Mouse (Mus musculus) heart, embryonic 16.5 days (tissue): ENCODE results near the gene Pola2. TPM values are rescaled to one million over a fixed set of nuclear protein-coding genes. Genes with fewer than 3 reads are reported as not detected.

Source experiments
- ATAC-seq: fragments of 200-750 bp; cut with Nextera tagmentation; replicated peaks from 2 replicates; pipeline ENCODE4 v1.8.0; 2017; ENCODE audit warnings: moderate number of reproducible peaks; ENCODE audit not compliant: insufficient read depth, low FRiP score; ENCODE audit errors: extremely low read depth
- H3K27ac ChIP-seq: fragments of 300-500 bp; sonication (generic); 2 replicates; pipeline ENCODE4 v1.5.1; 2014; ENCODE audit warnings: mild to moderate bottlenecking, low read length, control low read depth, moderate library complexity
- H3K27me3 ChIP-seq: fragments of 300-500 bp; sonication (generic); 2 replicates; pipeline ENCODE4 v1.6.1; 2014; ENCODE audit warnings: low read length, mixed read lengths; ENCODE audit not compliant: control insufficient read depth, insufficient read depth
- H3K36me3 ChIP-seq: fragments of 300-500 bp; sonication (generic); 2 replicates; pipeline ENCODE4 v1.6.1; 2014; ENCODE audit not compliant: control insufficient read depth, insufficient read depth
- H3K4me1 ChIP-seq: fragments of 300-500 bp; sonication (generic); 2 replicates; pipeline ENCODE4 v1.6.1; 2014; ENCODE audit warnings: low read length, mixed read lengths; ENCODE audit not compliant: control insufficient read depth, insufficient read depth
- H3K4me2 ChIP-seq: fragments of 300-500 bp; sonication (generic); 2 replicates; pipeline ENCODE4 v1.6.1; 2014; ENCODE audit warnings: low read depth, mild to moderate bottlenecking, control low read depth, low read length
- H3K4me3 ChIP-seq: fragments of 300-500 bp; sonication (generic); 2 replicates; pipeline ENCODE4 v1.5.1; 2014; ENCODE audit warnings: mild to moderate bottlenecking, control low read depth, low read length
- H3K9ac ChIP-seq: fragments of 300-500 bp; sonication (generic); 2 replicates; pipeline ENCODE4 v1.6.1; 2014; ENCODE audit warnings: low read length, control low read depth
- H3K9me3 ChIP-seq: fragments of 300-500 bp; sonication (generic); replicated peaks from 2 replicates; pipeline ENCODE4 v1.6.1; 2016; ENCODE audit warnings: low read length; ENCODE audit not compliant: control insufficient read depth
- WGBS: fragments of 180-500 bp; shearing (Covaris S2); extraction: QIAGEN DNeasy Blood & Tissue Kit; methylation state at CpG from one replicate; pipeline ENCODE4 v1.1.7; 2014; 5-methylcytosine and 5-hydroxymethylcytosine counted together
- polyA plus RNA-seq: library from polyadenylated mRNA; unstranded; fragments of >200 nt; fragmentation: Nextera tagmentation; extraction: Ambion mirVana; gene quantifications from 2 replicates; pipeline ENCODE4 v1.2.1, GENCODE M21; 2015

Gene Pola2
- polyA plus RNA-seq: 48.3 and 55.2 TPM in 2 replicates

DNA sequence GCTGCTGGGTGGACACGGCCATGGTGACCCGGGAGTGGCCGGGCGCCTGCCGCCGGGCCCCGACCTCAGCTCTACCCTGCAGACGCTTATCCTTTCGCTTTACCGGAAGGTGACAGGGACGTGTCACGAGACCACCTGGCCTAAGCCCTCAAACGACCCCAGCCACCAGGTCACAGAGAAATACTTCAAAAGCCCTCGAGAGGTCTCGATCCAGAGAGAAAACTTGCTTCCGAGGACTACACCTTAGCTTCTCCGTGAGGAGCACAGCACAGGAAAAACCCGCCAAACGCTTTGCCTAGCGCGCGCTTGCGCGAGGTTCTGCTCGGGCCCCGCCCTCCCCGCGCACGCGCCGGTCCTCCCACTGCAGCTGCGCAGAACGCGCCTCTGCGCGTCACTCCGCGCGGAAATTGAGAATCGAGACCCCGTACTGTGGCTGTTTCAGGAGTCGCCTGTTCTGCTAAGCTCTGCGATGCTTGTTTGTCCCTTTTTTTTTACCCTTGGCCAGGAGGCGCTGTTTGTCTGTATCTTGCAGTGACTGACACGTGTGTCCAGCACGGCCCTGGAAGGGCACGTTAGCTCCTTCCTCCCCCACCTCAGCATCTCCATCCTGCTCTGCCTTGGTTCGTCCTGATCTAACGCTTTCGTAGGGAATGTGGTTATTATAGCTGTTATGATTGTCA is at the start of gene Pola2:
TSS of gene Pola2 (minus strand) at position 320 of the 680 bp plus-strand sequence.
- under 1% methylated on average over 50 of the region's 50 CpGs for WGBS
- peak; percentile 88 for ATAC-seq

DNA sequence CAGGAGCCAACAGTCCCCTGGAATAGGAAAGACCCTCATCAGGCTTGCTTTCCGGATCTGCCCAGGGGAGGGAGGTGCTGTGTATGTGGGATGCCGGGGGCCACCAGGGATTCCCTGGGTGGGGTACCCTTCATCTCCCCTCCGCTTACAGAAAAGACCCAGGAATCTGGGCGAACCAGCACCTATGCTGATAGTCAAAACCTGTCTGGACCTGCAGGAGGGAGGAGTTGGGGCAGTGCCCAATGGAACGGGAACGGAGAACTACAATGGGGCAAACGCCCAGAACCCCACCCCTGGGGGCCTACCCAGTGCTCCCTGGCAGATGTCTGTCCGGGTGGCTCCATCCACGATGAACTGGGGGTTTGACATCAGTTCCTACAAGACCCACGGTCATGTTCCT is 49.7 kb upstream of the Pola2 start:
- Histone ChIP-seq H3K9me3 (no peaks in the 10 kb centered on the region), H3K27me3 (no peaks in the 10 kb centered on the region), H3K9ac (no peak overlapping the region), H3K36me3 (no peaks in the 10 kb centered on the region), H3K27ac (no peak overlapping the region), H3K4me2 (no peak overlapping the region), H3K4me1 (peaks cover 10% of the 10 kb centered on the region; the same call in 1 of the 2 replicates), H3K4me3 (no peak overlapping the region)
- 91% methylated on average over 10 of the region's 10 CpGs for WGBS
- ATAC-seq: no peak

More for the DNA sequence above, at the start of gene Pola2:
- Histone ChIP-seq H3K4me1 (peaks cover 17% of the 10 kb centered on the region), H3K9me3 (no peaks in the 10 kb centered on the region), H3K36me3 (peaks cover 4% of the 10 kb centered on the region; the same call in 1 of the 2 replicates), H3K4me2 (peak within 1 kb of the TSS; percentile 85), H3K9ac (peak within 1 kb of the TSS; percentile 86), H3K27me3 (no peaks in the 10 kb centered on the region), H3K27ac (peak within 1 kb of the TSS; percentile 56), H3K4me3 (peak within 1 kb of the TSS; percentile 81)

DNA sequence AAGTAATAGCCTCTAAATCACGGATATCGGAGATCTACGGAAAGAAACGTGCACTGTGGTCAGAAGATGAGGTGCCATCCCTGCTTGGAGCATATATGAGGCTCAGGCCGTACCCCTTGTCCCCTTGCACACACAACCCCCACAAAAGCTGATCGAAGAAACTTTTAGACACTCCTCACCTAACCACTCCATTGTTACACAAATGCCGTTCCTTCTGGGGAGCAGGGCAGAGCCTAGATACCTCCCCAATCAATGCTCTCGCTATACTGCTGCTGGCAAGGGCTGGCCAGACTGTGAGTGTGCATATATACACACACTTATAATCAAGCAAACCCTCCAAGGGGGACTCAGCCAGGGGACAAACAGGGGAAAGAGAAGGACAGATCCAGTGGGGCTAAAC is 45.1 kb upstream of the Pola2 start:
- H3K36me3 ChIP-seq: peaks cover 3% of the 10 kb centered on the region
- ATAC-seq: no peak
- WGBS: 79% methylated on average over 8 of the region's 8 CpGs
- H3K4me3 ChIP-seq: no peak overlapping the region
- no peak overlapping the region for H3K4me2 ChIP-seq
- no peaks in the 10 kb centered on the region for H3K9me3 ChIP-seq
- H3K9ac ChIP-seq: no peak overlapping the region
- no peak overlapping the region for H3K27ac ChIP-seq
- no peaks in the 10 kb centered on the region; the same call in 1 of the 2 replicates for H3K4me1 ChIP-seq
- no peaks in the 10 kb centered on the region for H3K27me3 ChIP-seq

DNA sequence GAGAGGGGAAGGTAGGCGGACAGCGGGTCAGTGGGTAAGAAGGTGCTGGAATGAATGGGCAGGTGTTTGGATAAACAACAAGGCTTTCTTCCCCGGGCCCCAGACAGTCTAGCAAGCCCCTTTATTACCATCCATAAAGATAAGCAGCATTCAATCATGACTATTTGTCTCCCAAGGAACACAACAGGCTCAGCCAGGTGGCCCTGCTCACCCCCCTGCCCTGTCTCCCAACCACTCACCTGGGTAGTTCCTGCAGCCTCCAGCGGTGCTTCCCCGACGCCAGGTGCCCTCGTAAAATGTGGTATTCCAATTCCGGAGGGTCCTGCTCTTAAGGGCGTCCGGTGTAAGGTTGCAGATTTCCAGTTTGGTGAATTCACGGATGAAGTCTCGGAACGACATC is 43.0 kb upstream of the Pola2 start:
- H3K4me1 ChIP-seq: no peaks in the 10 kb centered on the region
- H3K4me3 ChIP-seq: no peak overlapping the region
- WGBS: 86% methylated on average over 13 of the region's 13 CpGs
- H3K4me2 ChIP-seq: no peak overlapping the region
- H3K9ac ChIP-seq: no peak overlapping the region
- no peak for ATAC-seq
- no peaks in the 10 kb centered on the region for H3K27me3 ChIP-seq
- H3K36me3 ChIP-seq: peaks cover 3% of the 10 kb centered on the region
- H3K27ac ChIP-seq: no peak overlapping the region
- H3K9me3 ChIP-seq: no peaks in the 10 kb centered on the region

DNA sequence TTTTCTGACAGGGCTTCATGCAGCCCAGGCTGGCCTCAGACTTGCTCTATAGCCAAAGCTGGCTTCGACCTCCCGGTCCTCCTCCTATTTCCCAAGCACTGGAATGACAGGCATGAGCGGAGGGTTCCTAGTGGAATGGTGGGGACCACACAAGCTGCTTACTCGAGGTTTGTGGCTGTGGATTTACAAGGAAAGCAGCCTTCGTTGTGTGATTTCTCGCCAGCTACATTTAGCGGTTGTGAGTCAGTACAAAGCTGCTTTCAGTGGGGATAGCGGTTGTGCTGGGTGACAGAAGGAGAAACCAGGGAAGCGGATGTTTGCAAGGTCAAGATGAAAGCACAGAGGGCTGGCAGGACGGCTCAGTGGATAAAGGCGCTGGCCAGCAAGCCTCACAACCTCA is 41.5 kb upstream of the Pola2 start:
- Histone ChIP-seq H3K4me1 (no peaks in the 10 kb centered on the region), H3K4me3 (no peak overlapping the region), H3K27me3 (no peaks in the 10 kb centered on the region), H3K9me3 (no peaks in the 10 kb centered on the region), H3K4me2 (no peak overlapping the region), H3K36me3 (peaks cover 3% of the 10 kb centered on the region), H3K9ac (no peak overlapping the region), H3K27ac (no peak overlapping the region)
- WGBS: 59% methylated on average over 11 of the region's 11 CpGs
- ATAC-seq: no peak

DNA sequence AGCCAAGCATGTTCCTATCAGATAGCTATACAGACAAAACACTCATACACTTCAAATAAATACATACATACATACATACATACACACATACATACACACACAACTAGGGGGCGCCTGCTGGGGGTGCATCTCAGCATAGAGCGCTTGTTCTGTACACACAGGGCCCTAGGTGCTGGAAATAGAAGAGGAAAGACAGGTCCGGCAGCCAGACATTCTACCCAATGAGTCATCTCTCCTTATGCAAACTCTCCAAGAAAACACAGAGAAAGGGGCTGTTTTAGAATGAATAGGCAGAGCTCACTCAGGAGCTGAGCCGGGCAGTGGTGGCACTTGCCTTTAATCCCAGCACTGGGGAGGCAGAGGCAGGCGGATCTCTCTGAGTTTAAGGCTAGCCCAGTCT is 36.0 kb upstream of the Pola2 start:
- Histone ChIP-seq H3K9ac (no peak overlapping the region), H3K9me3 (no peaks in the 10 kb centered on the region), H3K27ac (no peak overlapping the region), H3K27me3 (no peaks in the 10 kb centered on the region), H3K36me3 (no peaks in the 10 kb centered on the region), H3K4me2 (no peak overlapping the region), H3K4me3 (no peak overlapping the region), H3K4me1 (no peaks in the 10 kb centered on the region)
- 62% methylated on average over 5 of the region's 5 CpGs for WGBS
- no peak for ATAC-seq

DNA sequence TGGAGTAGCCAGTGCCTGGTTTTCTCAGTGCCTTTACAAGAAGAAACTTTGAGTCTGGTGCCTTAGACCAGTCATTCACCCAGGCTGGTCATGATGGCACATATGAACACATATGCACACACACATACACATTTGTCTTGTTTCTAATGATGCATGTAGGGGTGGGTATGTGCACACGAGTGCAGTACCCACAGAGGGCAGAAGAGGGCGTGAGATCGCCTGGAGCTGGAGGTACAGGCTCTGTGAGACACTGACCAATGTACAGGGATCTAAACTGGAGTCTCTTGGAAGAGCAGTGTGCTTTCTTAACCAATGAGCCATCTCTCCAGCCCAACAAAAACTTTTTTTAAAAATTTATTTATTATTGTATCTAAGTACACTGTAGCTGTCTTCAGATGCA is 34.2 kb upstream of the Pola2 start:
- Histone ChIP-seq H3K9me3 (no peaks in the 10 kb centered on the region), H3K36me3 (no peaks in the 10 kb centered on the region)
- WGBS: 61% methylated on average over 3 of the region's 3 CpGs

DNA sequence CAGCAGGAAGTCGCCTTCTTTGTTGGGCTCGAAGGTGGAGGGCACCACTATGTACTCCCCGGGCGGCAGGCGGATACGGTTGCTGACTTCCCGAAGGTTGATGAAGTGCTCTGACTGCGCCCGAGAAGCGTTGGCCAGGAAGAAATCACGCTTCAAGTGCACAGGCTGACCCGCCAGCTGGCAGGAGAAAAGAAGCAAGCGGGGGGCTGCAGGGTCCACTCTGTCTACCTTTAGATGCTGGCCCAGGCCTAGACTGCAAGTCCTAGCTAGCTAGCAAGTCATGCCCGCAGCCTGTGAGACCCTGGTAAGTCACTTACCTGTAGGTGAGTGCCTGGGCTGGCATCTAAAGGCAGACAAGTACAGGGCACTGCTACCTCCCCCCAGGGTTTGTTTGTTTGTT is 30.7 kb upstream of the Pola2 start:
- Histone ChIP-seq H3K4me2 (no peak overlapping the region), H3K9ac (no peak overlapping the region), H3K27ac (no peak overlapping the region), H3K36me3 (no peaks in the 10 kb centered on the region), H3K9me3 (no peaks in the 10 kb centered on the region), H3K27me3 (no peaks in the 10 kb centered on the region), H3K4me1 (no peaks in the 10 kb centered on the region), H3K4me3 (no peak overlapping the region)
- no peak for ATAC-seq
- WGBS: 83% methylated on average over 14 of the region's 14 CpGs

More for the DNA sequence above, 34.2 kb upstream of the Pola2 start:
- Histone ChIP-seq H3K4me1 (no peaks in the 10 kb centered on the region), H3K9ac (no peak overlapping the region), H3K4me3 (no peak overlapping the region), H3K27ac (no peak overlapping the region), H3K4me2 (no peak overlapping the region), H3K27me3 (no peaks in the 10 kb centered on the region)
- ATAC-seq: no peak

DNA sequence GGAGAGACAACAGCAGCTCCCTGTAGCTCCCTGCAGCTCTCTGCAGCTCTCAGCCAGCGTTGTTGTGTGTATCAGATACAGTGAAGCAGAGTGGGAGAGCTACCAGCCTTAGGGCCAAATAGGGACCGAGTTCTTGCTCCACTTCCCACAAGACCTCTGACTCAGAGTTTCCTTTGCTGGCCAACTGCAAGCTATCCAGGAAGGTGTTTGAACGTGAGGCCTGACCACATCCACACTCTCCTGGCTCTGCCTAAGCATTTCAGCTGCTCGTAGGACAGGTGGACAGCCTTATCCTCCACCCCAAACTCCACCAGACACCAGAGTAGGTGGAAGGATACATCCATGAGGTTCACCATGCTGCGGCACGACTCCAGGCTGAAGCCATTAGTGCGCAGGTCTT is 28.0 kb upstream of the Pola2 start:
- Histone ChIP-seq H3K4me3 (no peak overlapping the region), H3K4me1 (peaks cover 11% of the 10 kb centered on the region), H3K27ac (no peak overlapping the region), H3K36me3 (no peaks in the 10 kb centered on the region), H3K9ac (no peak overlapping the region), H3K4me2 (no peak overlapping the region), H3K27me3 (no peaks in the 10 kb centered on the region), H3K9me3 (no peaks in the 10 kb centered on the region)
- ATAC-seq: no peak
- 66% methylated on average over 7 of the region's 7 CpGs for WGBS
